Mouse (Mus musculus) limb, embryonic 10.5 days (tissue): ENCODE data around the gene Fzd9. TPM values are rescaled to one million over a fixed set of nuclear protein-coding genes. Genes with fewer than 3 reads are reported as not detected.

ENCODE experiments used
- DNase-seq: peaks from one replicate; pipeline ENCODE4 v3.0.0-alpha.2; 2017; ENCODE audit warnings: low spot score
- H3K27ac ChIP-seq: fragments of 300-500 bp; sonication (generic); 2 replicates; pipeline ENCODE4 v1.5.1; 2016; ENCODE audit warnings: mild to moderate bottlenecking
- H3K27me3 ChIP-seq: fragments of 300-500 bp; sonication (generic); 2 replicates; pipeline ENCODE4 v1.6.1; 2016; ENCODE audit warnings: low read depth, mild to moderate bottlenecking; ENCODE audit not compliant: poor library complexity, severe bottlenecking
- H3K36me3 ChIP-seq: fragments of 300-500 bp; sonication (generic); 2 replicates; pipeline ENCODE4 v1.6.1; 2016; ENCODE audit warnings: mild to moderate bottlenecking, moderate library complexity
- H3K4me1 ChIP-seq: fragments of 300-500 bp; sonication (generic); 2 replicates; pipeline ENCODE4 v1.6.1; 2016
- H3K4me3 ChIP-seq: fragments of 300-500 bp; sonication (generic); 2 replicates; pipeline ENCODE4 v1.5.1; 2016; ENCODE audit warnings: mild to moderate bottlenecking, moderate library complexity
- H3K9me3 ChIP-seq: fragments of 300-500 bp; sonication (generic); replicated peaks from 2 replicates; pipeline ENCODE4 v1.6.1; 2016; ENCODE audit warnings: mild to moderate bottlenecking
- WGBS: fragments of 180-500 bp; shearing (Covaris S2); methylation state at CpG from one replicate; pipeline ENCODE4 v1.1.7; 2016; 5-methylcytosine and 5-hydroxymethylcytosine counted together
- polyA plus RNA-seq: library from polyadenylated mRNA; unstranded; fragments of >200 nt; fragmentation: Nextera tagmentation; extraction: Ambion mirVana; gene quantifications from 2 replicates; pipeline ENCODE4 v1.2.1, GENCODE M21; 2016

Gene Fzd9
- polyA plus RNA-seq, 1 experiment from 2014 or later: 1.7 TPM

DNA sequence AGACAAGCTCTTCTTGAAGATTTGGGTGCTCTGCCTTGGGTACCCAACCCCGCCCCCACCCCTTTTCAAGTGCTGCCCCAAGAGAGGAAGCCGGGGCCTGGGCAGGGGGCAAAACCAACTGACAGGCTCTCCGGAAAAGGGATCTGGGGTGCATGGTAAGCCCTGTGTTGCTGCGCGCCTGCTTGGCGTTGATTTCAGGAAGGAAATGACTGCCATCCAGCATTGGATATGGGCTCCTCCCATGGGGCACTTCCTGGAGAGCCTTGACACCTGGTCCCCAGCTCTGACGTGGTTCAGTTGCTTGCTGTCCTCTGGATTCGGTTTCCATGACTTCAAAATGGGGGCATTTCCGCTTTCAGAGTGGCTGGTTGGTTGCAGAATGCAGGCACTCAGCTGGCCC is 13.5 kb upstream of the Fzd9 start:
- H3K27ac ChIP-seq: peak overlapping the region; percentile 85
- H3K9me3 ChIP-seq: no peaks in the 10 kb centered on the region
- H3K4me1 ChIP-seq: peaks cover 24% of the 10 kb centered on the region
- no peak for DNase-seq
- no peaks in the 10 kb centered on the region for H3K27me3 ChIP-seq
- H3K36me3 ChIP-seq: no peaks in the 10 kb centered on the region
- peak overlapping the region; percentile 29 for H3K4me3 ChIP-seq
- 44% methylated on average over 9 of the region's 9 CpGs for WGBS

DNA sequence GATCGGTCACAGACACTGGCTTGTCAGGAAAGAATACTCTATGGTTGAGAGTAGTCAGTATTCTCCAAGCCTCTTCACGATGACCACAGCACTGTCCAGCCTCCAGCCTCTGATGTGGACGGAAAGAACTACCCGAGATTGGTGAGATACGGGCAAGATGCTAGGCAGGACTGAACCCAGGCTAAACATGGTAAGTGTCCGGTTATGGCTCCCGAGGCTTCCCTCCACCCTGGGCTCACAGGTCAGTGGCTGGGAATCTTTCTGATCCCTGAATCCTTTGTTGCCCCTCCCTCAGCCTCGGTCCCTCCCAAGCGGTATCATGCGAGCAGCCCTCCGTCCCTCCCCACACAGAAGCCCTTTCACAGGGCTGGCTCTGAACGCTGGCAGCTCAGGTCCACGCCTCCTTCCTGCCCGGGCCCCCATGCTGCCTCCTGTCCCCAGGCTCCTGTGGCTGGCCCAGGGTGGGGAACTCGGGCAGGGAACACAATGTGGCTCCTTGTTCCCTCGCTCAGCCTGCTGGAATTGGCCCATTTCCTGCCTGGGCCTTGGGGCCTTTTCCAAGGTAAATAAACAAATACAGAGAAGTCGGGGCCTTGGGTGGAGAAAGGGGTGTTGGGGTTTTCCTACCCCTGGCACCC is 13.0 kb upstream of the Fzd9 start:
- DNase-seq: peak; percentile 58
- no peaks in the 10 kb centered on the region for H3K36me3 ChIP-seq
- no peaks in the 10 kb centered on the region for H3K9me3 ChIP-seq
- H3K27ac ChIP-seq: peak overlapping the region; percentile 85
- H3K4me1 ChIP-seq: peaks cover 19% of the 10 kb centered on the region
- H3K27me3 ChIP-seq: no peaks in the 10 kb centered on the region
- peak overlapping the region; percentile 29 for H3K4me3 ChIP-seq
- WGBS: 21% methylated on average over 17 of the region's 17 CpGs

DNA sequence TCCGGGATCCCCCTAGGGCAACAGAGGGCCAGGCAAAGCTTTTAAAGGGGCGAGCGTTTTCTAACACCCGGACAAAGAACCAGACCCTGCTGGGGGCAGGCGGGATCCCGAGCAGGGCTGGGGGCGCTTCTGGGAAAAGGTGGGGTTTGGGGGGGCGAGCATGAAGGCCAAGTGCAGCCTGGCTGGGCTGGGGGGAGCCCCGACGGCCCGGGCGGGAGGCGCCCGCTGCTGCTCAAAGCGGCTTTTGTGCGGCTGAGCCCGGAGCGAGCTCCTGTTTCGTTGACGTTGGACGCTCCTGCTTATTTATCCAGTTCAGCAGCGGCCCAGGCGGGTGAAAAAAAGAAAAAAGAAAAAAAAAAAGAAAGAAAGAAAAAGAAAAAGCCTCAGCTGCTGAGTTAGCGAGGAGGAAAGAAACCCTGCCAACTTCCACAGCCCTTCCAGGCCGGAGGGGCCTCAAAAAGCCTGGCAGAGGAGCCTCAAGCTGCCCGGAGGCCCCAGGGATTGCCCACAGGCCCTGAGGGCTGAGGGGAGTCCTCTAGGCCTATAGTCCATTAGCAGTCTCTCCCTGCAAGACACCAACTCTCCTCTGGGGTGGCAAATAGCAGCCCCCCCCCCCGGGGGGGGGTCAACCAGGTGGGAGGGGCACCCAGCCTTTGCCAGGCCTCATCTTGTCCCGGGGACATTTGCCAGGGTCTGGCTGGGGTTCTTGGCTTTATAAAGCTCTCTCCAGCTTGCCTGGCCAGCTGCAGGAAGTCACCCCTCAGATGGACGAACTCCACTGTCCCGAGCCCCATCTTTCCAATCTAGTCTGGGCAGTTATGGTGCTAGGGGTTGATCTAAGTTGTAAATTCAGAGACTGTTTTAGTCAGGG is 7.5 kb upstream of the Fzd9 start:
- Histone ChIP-seq H3K9me3 (no peaks in the 10 kb centered on the region), H3K27me3 (no peaks in the 10 kb centered on the region), H3K36me3 (no peaks in the 10 kb centered on the region), H3K4me1 (peaks cover 20% of the 10 kb centered on the region), H3K27ac (peak overlapping the region; percentile 83), H3K4me3 (peak overlapping the region; percentile 26; the same call in 1 of the 2 replicates)
- 50% methylated on average over 30 of the region's 30 CpGs for WGBS
- DNase-seq: no peak

- H3K27me3 ChIP-seq: no peaks in the 10 kb centered on the region
- H3K27ac ChIP-seq: peak overlapping the region; percentile 83; the same call in 1 of the 2 replicates
- H3K4me3 ChIP-seq: no peak overlapping the region
- H3K36me3 ChIP-seq: no peaks in the 10 kb centered on the region
- peaks cover 27% of the 10 kb centered on the region for H3K4me1 ChIP-seq
- no peaks in the 10 kb centered on the region for H3K9me3 ChIP-seq
- DNase-seq: no peak
- 81% methylated on average over 12 of the region's 12 CpGs for WGBS
Observed at GRCm38 (mm10) chr5:135257559-135257958, 6.5 kb upstream of the Fzd9 start.

DNA sequence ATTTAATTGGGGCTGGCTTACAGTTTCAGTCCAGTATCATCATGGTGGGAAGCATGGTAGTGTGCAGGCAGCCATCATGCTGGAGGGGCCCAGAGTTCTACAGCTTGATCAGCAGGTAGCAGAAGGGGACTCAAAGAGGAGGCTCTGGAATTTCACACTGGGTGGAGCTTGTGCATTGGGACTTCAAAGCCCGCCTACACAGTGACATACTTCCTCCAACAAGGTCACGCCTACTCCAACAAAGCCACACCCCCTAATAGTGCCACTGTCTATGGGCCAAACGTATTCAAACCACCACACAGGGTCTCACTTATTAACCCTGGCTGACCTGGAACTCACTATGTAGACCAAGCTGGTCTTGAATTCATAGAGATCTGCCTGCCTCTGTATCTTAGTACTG is 5.1 kb upstream of the Fzd9 start:
- no peak overlapping the region for H3K27ac ChIP-seq
- WGBS: 90% methylated on average over 3 of the region's 3 CpGs
- 0 out of 2 replicates have a peak, but pooled peaks cover 4% of the 10 kb centered on the region for H3K27me3 ChIP-seq
- DNase-seq: no peak
- H3K4me1 ChIP-seq: peaks cover 30% of the 10 kb centered on the region
- no peaks in the 10 kb centered on the region for H3K36me3 ChIP-seq
- H3K4me3 ChIP-seq: no peak overlapping the region
- no peaks in the 10 kb centered on the region for H3K9me3 ChIP-seq

DNA sequence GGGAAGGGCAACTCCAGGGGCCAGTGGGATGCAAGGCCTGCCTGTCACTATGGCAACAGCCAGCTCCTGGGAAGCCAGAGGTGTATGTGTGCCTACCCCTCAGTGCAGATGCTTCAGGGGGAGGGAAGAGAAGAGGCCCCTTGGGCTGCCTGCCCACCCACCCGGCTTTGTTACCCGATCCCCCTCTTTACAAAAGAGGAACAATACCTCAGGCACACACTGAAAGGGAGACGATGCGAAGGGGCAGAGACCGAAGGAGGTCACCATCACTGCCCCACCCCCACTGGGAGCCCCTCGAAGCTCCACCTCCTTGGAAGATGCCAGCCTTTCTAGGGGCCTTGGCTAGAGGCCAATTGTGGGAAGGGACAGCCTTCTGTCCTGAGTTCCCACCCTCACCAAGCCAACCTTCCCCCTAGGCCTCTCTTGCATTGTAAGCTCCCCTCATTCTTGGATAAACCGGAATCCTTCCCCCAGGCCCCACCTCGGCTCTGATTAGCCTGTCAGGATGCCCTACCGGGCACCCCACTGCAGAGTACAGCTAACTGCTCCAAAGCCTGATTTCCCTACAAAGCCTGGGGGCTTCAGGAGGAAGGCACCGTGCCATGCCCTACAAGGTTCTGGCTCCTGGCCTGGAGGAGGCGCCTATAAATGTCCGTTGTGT is 2.8 kb upstream of the Fzd9 start:
- DNase-seq: no peak
- peaks cover 46% of the 10 kb centered on the region for H3K4me1 ChIP-seq
- no peaks in the 10 kb centered on the region for H3K36me3 ChIP-seq
- H3K9me3 ChIP-seq: no peaks in the 10 kb centered on the region
- WGBS: 14% methylated on average over 12 of the region's 12 CpGs
- H3K27ac ChIP-seq: peak overlapping the region; percentile 79
- H3K27me3 ChIP-seq: peaks cover 27% of the 10 kb centered on the region
- peak overlapping the region; percentile 1; the same call in 1 of the 2 replicates for H3K4me3 ChIP-seq

GRCm38 (mm10) chr5:135250186-135251078 is 598 bp downstream of the Fzd9 start:
- Histone ChIP-seq H3K4me1 (peaks cover 38% of the 10 kb centered on the region), H3K27me3 (peaks cover 44% of the 10 kb centered on the region), H3K36me3 (peaks cover 20% of the 10 kb centered on the region), H3K27ac (peak overlapping the region; percentile 61), H3K9me3 (no peaks in the 10 kb centered on the region), H3K4me3 (peak overlapping the region; percentile 64)
- WGBS: 3% methylated on average over 92 of the region's 92 CpGs
- DNase-seq: peak; percentile 59

DNA sequence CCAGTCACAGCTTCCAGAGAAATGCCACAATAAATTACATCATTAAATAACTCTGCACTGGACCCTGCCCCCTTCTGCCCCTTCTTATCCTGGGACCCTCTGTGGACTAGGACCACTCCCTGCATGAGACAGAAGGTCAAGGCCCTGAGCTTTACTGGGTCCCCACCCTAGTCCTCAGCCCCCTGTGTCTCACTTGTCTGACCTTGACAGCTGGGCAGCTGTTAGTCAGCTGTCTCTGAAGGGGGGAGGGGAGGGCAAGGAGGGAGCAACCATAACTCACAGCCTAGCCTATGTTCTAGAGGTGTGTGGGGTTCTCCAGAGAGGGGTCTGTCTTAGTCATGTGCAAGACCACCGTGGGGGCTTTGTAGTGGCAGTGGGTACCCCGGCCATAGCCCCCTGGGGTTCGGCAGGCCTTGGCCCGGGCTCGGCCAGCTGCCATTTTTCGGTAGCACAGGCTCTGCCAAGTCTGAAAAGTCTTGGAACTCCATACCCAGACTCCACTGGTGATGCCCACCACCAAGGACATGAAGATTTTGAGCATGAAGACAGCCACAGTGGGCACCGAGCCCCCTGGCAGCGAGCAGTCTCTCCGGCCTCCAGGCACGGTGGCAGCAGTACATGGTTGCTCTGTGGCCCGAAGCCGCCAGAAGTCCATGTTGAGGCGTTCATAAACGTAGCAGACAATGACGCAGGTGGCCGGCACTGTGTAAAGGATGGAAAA is 1.9 kb downstream of the Fzd9 start:
- H3K36me3 ChIP-seq: peaks cover 33% of the 10 kb centered on the region
- H3K27ac ChIP-seq: no peak overlapping the region
- H3K27me3 ChIP-seq: peaks cover 44% of the 10 kb centered on the region
- no peak for DNase-seq
- no peak overlapping the region for H3K4me3 ChIP-seq
- peaks cover 35% of the 10 kb centered on the region for H3K4me1 ChIP-seq
- 84% methylated on average over 16 of the region's 16 CpGs for WGBS
- H3K9me3 ChIP-seq: no peaks in the 10 kb centered on the region

DNA sequence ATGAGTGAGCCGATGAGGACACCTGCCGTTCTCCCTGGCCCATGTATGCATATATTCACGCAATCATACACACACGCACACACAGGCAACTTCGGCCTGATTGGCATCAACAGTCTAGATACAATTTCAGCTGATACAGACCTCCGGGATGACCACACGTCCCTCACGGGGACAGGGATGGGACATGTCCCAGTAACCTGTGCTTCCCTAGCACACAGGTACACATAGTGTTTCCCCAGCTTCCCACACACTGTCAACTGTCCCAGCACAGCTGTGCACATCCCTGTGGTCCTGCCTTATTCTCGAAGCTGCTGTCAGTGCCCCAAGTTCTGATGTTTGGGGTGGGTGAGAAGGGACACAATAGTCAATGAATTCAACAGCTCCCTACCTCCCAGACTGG is 3.7 kb downstream of the Fzd9 start:
- H3K4me3 ChIP-seq: no peak overlapping the region
- DNase-seq: no peak
- H3K9me3 ChIP-seq: no peaks in the 10 kb centered on the region
- peaks cover 44% of the 10 kb centered on the region for H3K27me3 ChIP-seq
- 80% methylated on average over 9 of the region's 9 CpGs for WGBS
- no peak overlapping the region for H3K27ac ChIP-seq
- peaks cover 20% of the 10 kb centered on the region for H3K4me1 ChIP-seq
- H3K36me3 ChIP-seq: peaks cover 50% of the 10 kb centered on the region

DNA sequence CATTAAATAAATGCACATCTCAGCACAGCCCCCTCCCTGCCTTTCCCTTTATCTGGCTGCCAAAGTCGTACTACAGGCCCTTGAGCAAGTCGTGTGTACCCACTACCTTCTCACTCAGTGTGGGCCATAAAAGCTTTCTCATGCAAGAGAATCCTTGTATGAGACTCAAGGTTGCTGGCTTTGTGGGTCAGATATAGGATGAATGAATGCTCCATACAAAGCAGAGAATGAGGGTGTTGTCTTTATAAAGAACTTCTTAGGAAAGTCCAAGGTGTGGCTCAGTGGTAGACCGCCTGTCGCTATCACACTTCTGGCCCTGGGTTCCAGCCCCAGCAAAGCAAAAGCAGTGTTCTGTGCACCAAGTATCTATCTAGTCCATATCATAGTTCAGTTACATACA is 4.5 kb downstream of the Fzd9 start:
- DNase-seq: no peak
- WGBS: 79% methylated on average over 4 of the region's 4 CpGs
- Histone ChIP-seq H3K4me3 (no peak overlapping the region), H3K36me3 (peaks cover 59% of the 10 kb centered on the region), H3K9me3 (no peaks in the 10 kb centered on the region), H3K27me3 (peaks cover 39% of the 10 kb centered on the region), H3K27ac (no peak overlapping the region), H3K4me1 (peaks cover 20% of the 10 kb centered on the region)

DNA sequence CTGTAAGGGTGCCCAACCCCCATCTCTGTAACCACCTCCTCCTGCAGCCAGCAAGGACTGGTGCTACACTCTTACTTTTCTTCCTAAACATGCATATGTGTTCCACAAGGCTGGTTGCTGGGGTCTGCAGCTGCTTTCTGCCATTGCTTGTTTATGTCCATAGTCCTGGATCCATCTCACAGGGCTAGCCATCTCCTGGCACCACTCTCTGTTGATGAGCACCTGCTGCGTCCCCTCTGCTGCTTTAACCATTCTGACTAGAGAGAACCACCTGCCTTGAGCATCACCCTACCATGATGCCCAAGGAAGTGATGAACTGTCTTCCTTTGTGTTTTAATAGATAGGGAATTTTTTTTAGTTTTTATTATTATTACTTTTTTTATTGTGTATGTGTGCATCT is 7.9 kb downstream of the Fzd9 start:
- no peaks in the 10 kb centered on the region for H3K9me3 ChIP-seq
- 97% methylated on average over 1 of the region's 1 CpGs for WGBS
- no peak overlapping the region for H3K27ac ChIP-seq

GRCm38 (mm10) chr5:135242608-135243007 is 8.4 kb downstream of the Fzd9 start:
- Histone ChIP-seq H3K27ac (no peak overlapping the region), H3K36me3 (peaks cover 98% of the 10 kb centered on the region), H3K27me3 (peaks cover 4% of the 10 kb centered on the region), H3K9me3 (no peaks in the 10 kb centered on the region), H3K4me1 (no peaks in the 10 kb centered on the region), H3K4me3 (no peak overlapping the region)
- DNase-seq: no peak
- 94% methylated on average over 3 of the region's 3 CpGs for WGBS

More for the DNA sequence above, 7.9 kb downstream of the Fzd9 start:
- H3K4me1 ChIP-seq: no peaks in the 10 kb centered on the region
- no peak overlapping the region for H3K4me3 ChIP-seq
- H3K27me3 ChIP-seq: peaks cover 10% of the 10 kb centered on the region
- no peak for DNase-seq
- H3K36me3 ChIP-seq: peaks cover 92% of the 10 kb centered on the region
